Mouse (Mus musculus): ENCODE measurements at regions not wholly inside any gene's neighbourhood (a gene's known extent, or its start where the extent isn't known, plus 50 kb on each side); places are given as distances from the start of the nearest gene placed in this dataset.

- Histone ChIP-seq H3K36me3 (ENCODE audit: control insufficient read depth in 1 of 2, insufficient read depth in 2 of 2, low read length in 2 of 2) (no peaks in the 10 kb centered on the region), H3K9me3 (replicated peaks; ENCODE audit: insufficient read depth, low read length) (no peaks in the 10 kb centered on the region), H3K9ac (ENCODE audit: control insufficient read depth, low read depth, low read length, poor library complexity, severe bottlenecking) (no peak overlapping the region)
Measured at GRCm38 (mm10) chr15:41297419-41297818, 1163.3 kb downstream of the 9330182O14Rik start.

GRCm38 (mm10) chr15:41306638-41307037, 1172.5 kb downstream of the 9330182O14Rik start:
- H3K79me2 ChIP-seq (ENCODE audit: control insufficient read depth, insufficient read depth, low read length, poor library complexity), result no peaks in the 10 kb centered on the region
- no peaks in the 10 kb centered on the region for H3K9me3 ChIP-seq (replicated peaks; ENCODE audit: insufficient read depth, low read length)
- peak overlapping the region; percentile 41; the same call in 1 of the 2 replicates for H3K27ac ChIP-seq (ENCODE audit: control insufficient read depth, low read depth, low read length)
- H3K36me3 ChIP-seq (ENCODE audit: control insufficient read depth in 1 of 2, insufficient read depth in 2 of 2, low read length in 2 of 2), result no peaks in the 10 kb centered on the region
- H3K27me3 ChIP-seq (ENCODE audit: control insufficient read depth in 1 of 2, insufficient read depth in 2 of 2, low read length in 2 of 2), result no peaks in the 10 kb centered on the region; a peak in 1 of 4 replicates
- peak; percentile 8 for DNase-seq (ENCODE audit: low read depth, low spot score)
- peaks cover 0 to 12% of the 10 kb centered on the region in 2 experiments; a peak in 1 of 4 replicates for H3K4me1 ChIP-seq (ENCODE audit: control insufficient read depth in 1 of 2, insufficient read depth in 2 of 2, low read length in 2 of 2)
- peak; percentile 33; the same call in 1 of the 2 replicates for TF ChIP-seq MXI1 (IDR thresholded peaks at IDR 0.05; ENCODE audit: low read depth, low read length)
- peak; percentile 70; the same call in 1 of the 2 replicates for TF ChIP-seq ETS1 (IDR thresholded peaks at IDR 0.05; ENCODE audit: low read depth, low read length)
- TF ChIP-seq ZMIZ1 (IDR thresholded peaks at IDR 0.05; ENCODE audit: low read depth, low read length), result no peak
- peak in 1 of 2 experiments; percentile 65; a peak in 1 of 4 replicates for TF ChIP-seq EP300 (IDR thresholded peaks at IDR 0.05; ENCODE audit: low read depth in 1 of 2, low read length in 2 of 2)
- TF ChIP-seq TCF12 (IDR thresholded peaks at IDR 0.05; ENCODE audit: low read depth, low read length), result peak; percentile 48; the same call in 1 of the 2 replicates
- peak; percentile 37; the same call in 1 of the 2 replicates for TF ChIP-seq MEF2A (IDR thresholded peaks at IDR 0.05; ENCODE audit: extremely low read depth, insufficient replicate concordance, low read depth, low read length, poor library complexity, severe bottlenecking)
- H3K9ac ChIP-seq (ENCODE audit: control insufficient read depth, low read depth, low read length, poor library complexity, severe bottlenecking), result no peak overlapping the region
- peak overlapping the region in 1 of 2 experiments; percentile 33; a peak in 1 of 4 replicates for H3K4me3 ChIP-seq (ENCODE audit: control insufficient read depth in 1 of 2, insufficient read depth in 1 of 2, low read depth in 2 of 2, low read length in 2 of 2)

More at GRCm38 (mm10) chr15:41297419-41297818, 1163.3 kb downstream of the 9330182O14Rik start:
- Histone ChIP-seq H3K27me3 (ENCODE audit: control insufficient read depth in 1 of 2, insufficient read depth in 2 of 2, low read length in 2 of 2) (no peaks in the 10 kb centered on the region), H3K4me3 (ENCODE audit: control insufficient read depth in 1 of 2, insufficient read depth in 1 of 2, low read depth in 2 of 2, low read length in 2 of 2) (no peak overlapping the region), H3K27ac (ENCODE audit: control insufficient read depth, low read depth, low read length) (no peak overlapping the region), H3K4me1 (ENCODE audit: control insufficient read depth in 1 of 2, insufficient read depth in 2 of 2, low read length in 2 of 2) (no peaks in the 10 kb centered on the region), H3K79me2 (ENCODE audit: control insufficient read depth, insufficient read depth, low read length, poor library complexity) (no peaks in the 10 kb centered on the region)
- TF ChIP-seq USF1 (IDR thresholded peaks at IDR 0.05; ENCODE audit: low read depth, low read length), result no peak
- TF ChIP-seq GABPA (IDR thresholded peaks at IDR 0.05; ENCODE audit: low read depth, low read length), result no peak
- no peak for TF ChIP-seq HCFC1 (IDR thresholded peaks at IDR 0.05; ENCODE audit: low read depth, low read length)
- no peak for TF ChIP-seq MAX (IDR thresholded peaks at IDR 0.05; ENCODE audit: low read length)
- TF ChIP-seq KAT2A (conservative IDR thresholded peaks at IDR 0.05; ENCODE audit: low read depth, low read length), result no peak
- TF ChIP-seq ELF1 (IDR thresholded peaks at IDR 0.05; ENCODE audit: low read depth, low read length), result no peak
- TF ChIP-seq EP300 (IDR thresholded peaks at IDR 0.05; ENCODE audit: low read depth in 1 of 2, low read length in 2 of 2), result no peak
- TF ChIP-seq ETS1 (IDR thresholded peaks at IDR 0.05; ENCODE audit: low read depth, low read length), result no peak
- no peak for TF ChIP-seq GATA1 (IDR thresholded peaks at IDR 0.05; ENCODE audit: low read depth, low read length)
- TF ChIP-seq TAL1 (IDR thresholded peaks at IDR 0.05; ENCODE audit: low read length), result no peak
- no peak for TF ChIP-seq MYC (IDR thresholded peaks at IDR 0.05; ENCODE audit: low read depth, low read length)
- TF ChIP-seq NRF1 (IDR thresholded peaks at IDR 0.05; ENCODE audit: insufficient read depth, low read depth, low read length, poor library complexity, severe bottlenecking), result no peak
- TF ChIP-seq CHD1 (IDR thresholded peaks at IDR 0.05; ENCODE audit: low read depth, low read length), result no peak
- no peak for TF ChIP-seq CHD2 (IDR thresholded peaks at IDR 0.05; ENCODE audit: low read length)
- no peak for DNase-seq (ENCODE audit: low read depth, low spot score)

Data from MEL (cell line).